Comparison of ENCODE assay signal across 15 mouse cellular contexts in the genomic region with DNA sequence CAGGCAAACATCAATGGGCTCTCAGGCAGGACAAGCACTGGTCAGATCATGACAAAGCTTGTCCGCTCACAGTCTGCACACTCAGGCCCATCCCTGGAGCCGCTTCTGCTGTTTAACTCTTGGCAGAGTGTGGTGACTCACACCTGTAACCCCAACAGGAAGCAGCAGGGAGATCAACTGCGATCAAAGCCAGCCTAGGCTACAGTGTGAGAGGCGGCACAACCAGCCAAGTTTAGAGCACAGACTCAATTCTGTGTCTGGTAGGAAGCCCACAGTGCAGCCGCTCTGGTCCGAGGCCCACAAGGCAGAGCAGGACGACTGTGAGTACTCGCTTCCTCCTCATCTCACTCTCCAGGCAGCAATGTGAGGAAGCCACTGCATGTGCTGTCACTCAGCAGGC.
DNase-seq lines count a peak whose midpoint lies in the region; ATAC-seq and TF ChIP-seq lines count a peak whose summit lies in the region.
"Had no signal": no experiment of that assay in that cellular context is flagged by ENCODE, and none has a peak within 500 bp of the region (broad histone marks: within the 10 kb centered on the region; RNA-seq: fewer than 3 reads in every experiment).

No protein-coding gene starts in this region.

- no peak for DNase-seq in heart, postnatal 0 days (ENCODE audit: low spot score)
- DNase-seq in CD4-positive, CD25-positive, alpha-beta regulatory T cell, adult 2 months (ENCODE audit: low read depth, low spot score): peak; percentile 76
- DNase-seq in brain, adult 2 months (ENCODE audit: low read depth, low spot score): peak; percentile 69
- no peak for DNase-seq in stomach, postnatal 0 days (ENCODE audit: low spot score)
- DNase-seq in kidney, postnatal 14 days: no peak
- DNase-seq: gastrocnemius, postnatal 14 days; heart, postnatal 4 days; kidney, adult 9 months; liver, embryonic 13.5 days; lung, postnatal 36 days had no signal

- H3K9me3 ChIP-seq in heart, postnatal 0 days (replicated peaks; ENCODE audit: control insufficient read depth, low read length): no peaks in the 10 kb centered on the region
- H3K9me3 ChIP-seq in heart, embryonic 11.5 days (replicated peaks; ENCODE audit: control insufficient read depth, low read length): no peaks in the 10 kb centered on the region
- no peaks in the 10 kb centered on the region for H3K9me3 ChIP-seq in stomach, postnatal 0 days (ENCODE audit: control insufficient read depth, low read length)
- no peaks in the 10 kb centered on the region for H3K9me3 ChIP-seq in midbrain, embryonic 13.5 days
- H3K9me3 ChIP-seq: embryonic facial prominence, embryonic 10.5 days; forebrain, embryonic 13.5 days; liver, embryonic 13.5 days had no signal

- H3K9ac ChIP-seq in heart, postnatal 0 days (replicated peaks; ENCODE audit: low read depth, low read length): no peak overlapping the region
- H3K9ac ChIP-seq in heart, embryonic 11.5 days (ENCODE audit: low read depth, low read length): no peak overlapping the region
- no peak overlapping the region for H3K9ac ChIP-seq in stomach, postnatal 0 days (ENCODE audit: low read length)
- H3K9ac ChIP-seq in midbrain, embryonic 13.5 days (replicated peaks): no peak overlapping the region
- H3K9ac ChIP-seq: forebrain, embryonic 13.5 days; liver, embryonic 13.5 days had no signal

- 67% methylated on average over 8 of the region's 8 CpGs for WGBS in heart, postnatal 0 days
- 62% methylated on average over 8 of the region's 8 CpGs for WGBS in heart, embryonic 11.5 days (ENCODE audit: insufficient replicate concordance)
- WGBS in stomach, postnatal 0 days: 73% methylated on average over 8 of the region's 8 CpGs
- 91% methylated on average over 8 of the region's 8 CpGs for WGBS in midbrain, embryonic 13.5 days

- no peak for TF ChIP-seq EP300 in heart, postnatal 0 days (IDR thresholded peaks at IDR 0.05; ENCODE audit: low read depth)
- no peak for TF ChIP-seq EP300 in stomach, postnatal 0 days (optimal IDR thresholded peaks at IDR 0.05)

- no peaks in the 10 kb centered on the region; the same call in 1 of the 2 replicates for H3K4me1 ChIP-seq in heart, postnatal 0 days (ENCODE audit: control insufficient read depth, insufficient read depth)
- H3K4me1 ChIP-seq in heart, embryonic 11.5 days (ENCODE audit: control insufficient read depth, insufficient read depth, low read length): peaks cover 20% of the 10 kb centered on the region
- no peaks in the 10 kb centered on the region for H3K4me1 ChIP-seq in stomach, postnatal 0 days (replicated peaks; ENCODE audit: control insufficient read depth, insufficient read depth)
- no peaks in the 10 kb centered on the region for H3K4me1 ChIP-seq in midbrain, embryonic 13.5 days (replicated peaks)
- H3K4me1 ChIP-seq: embryonic facial prominence, embryonic 10.5 days; forebrain, embryonic 13.5 days had no signal

- H3K4me2 ChIP-seq in heart, postnatal 0 days (ENCODE audit: low read depth, low read length): no peak overlapping the region
- H3K4me2 ChIP-seq in heart, embryonic 11.5 days: no peak overlapping the region
- H3K4me2 ChIP-seq in stomach, postnatal 0 days (replicated peaks; ENCODE audit: low read depth): no peak overlapping the region
- no peak overlapping the region for H3K4me2 ChIP-seq in midbrain, embryonic 13.5 days (replicated peaks)
- H3K4me2 ChIP-seq: forebrain, embryonic 13.5 days; liver, embryonic 13.5 days had no signal

- peaks cover 81% of the 10 kb centered on the region for H3K36me3 ChIP-seq in heart, postnatal 0 days (replicated peaks; ENCODE audit: control insufficient read depth, insufficient read depth, low read length)
- peaks cover 20% of the 10 kb centered on the region; the same call in 1 of the 2 replicates for H3K36me3 ChIP-seq in heart, embryonic 11.5 days (ENCODE audit: control insufficient read depth, insufficient read depth, low read length)
- peaks cover 29% of the 10 kb centered on the region for H3K36me3 ChIP-seq in stomach, postnatal 0 days (ENCODE audit: control insufficient read depth, insufficient read depth, low read length)
- H3K36me3 ChIP-seq in midbrain, embryonic 13.5 days: peaks cover 96% of the 10 kb centered on the region

- H3K27me3 ChIP-seq in heart, postnatal 0 days (ENCODE audit: control insufficient read depth, insufficient read depth, low read length): no peaks in the 10 kb centered on the region
- no peaks in the 10 kb centered on the region for H3K27me3 ChIP-seq in heart, embryonic 11.5 days (ENCODE audit: control insufficient read depth, insufficient read depth, low read length)
- no peaks in the 10 kb centered on the region for H3K27me3 ChIP-seq in stomach, postnatal 0 days (ENCODE audit: control insufficient read depth, insufficient read depth, low read length)
- no peaks in the 10 kb centered on the region for H3K27me3 ChIP-seq in midbrain, embryonic 13.5 days
- H3K27me3 ChIP-seq: forebrain, embryonic 13.5 days; liver, embryonic 13.5 days had no signal

- peak overlapping the region; percentile 26; the same call in 1 of the 2 replicates for H3K27ac ChIP-seq in heart, postnatal 0 days (ENCODE audit: low read depth)
- no peak overlapping the region for H3K27ac ChIP-seq in heart, embryonic 11.5 days (ENCODE audit: low read depth, low read length)
- no peak overlapping the region for H3K27ac ChIP-seq in stomach, postnatal 0 days (replicated peaks)
- no peak overlapping the region for H3K27ac ChIP-seq in midbrain, embryonic 13.5 days
- H3K27ac ChIP-seq: embryonic facial prominence, embryonic 10.5 days; forebrain, embryonic 13.5 days had no signal

- TF ChIP-seq CTCF in heart, postnatal 0 days (IDR thresholded peaks at IDR 0.05; ENCODE audit: low read depth): no peak
- TF ChIP-seq CTCF in stomach, postnatal 0 days (IDR thresholded peaks at IDR 0.05; ENCODE audit: low read depth): no peak

- ATAC-seq in heart, postnatal 0 days (ENCODE audit: insufficient read depth, low read depth): no peak
- ATAC-seq in heart, embryonic 11.5 days (replicated peaks; ENCODE audit: insufficient number of reproducible peaks, low FRiP score, low TSS enrichment): no peak
- ATAC-seq in stomach, postnatal 0 days (ENCODE audit: low FRiP score, low TSS enrichment): peak; percentile 61; the same call in 1 of the 2 replicates
- ATAC-seq in midbrain, embryonic 13.5 days: no peak
- no peak for ATAC-seq in erythroid progenitor cell, adult 5-6 weeks (replicated peaks; ENCODE audit: low FRiP score, poor library complexity, severe bottlenecking)
- ATAC-seq: forebrain, embryonic 13.5 days had no signal

- no peak overlapping the region for H3K4me3 ChIP-seq in heart, postnatal 0 days (ENCODE audit: low read depth, low read length)
- no peak overlapping the region for H3K4me3 ChIP-seq in heart, embryonic 11.5 days (ENCODE audit: low read depth, low read length)
- H3K4me3 ChIP-seq in stomach, postnatal 0 days (ENCODE audit: low read depth, low read length): no peak overlapping the region
- no peak overlapping the region for H3K4me3 ChIP-seq in midbrain, embryonic 13.5 days (replicated peaks)
- H3K4me3 ChIP-seq: embryonic facial prominence, embryonic 10.5 days; forebrain, embryonic 13.5 days; liver, embryonic 13.5 days had no signal

Comparison
In these comparisons a context has a peak if more than half of its experiments do, and no peak if none do; other contexts are left out.
1. DNase-seq: peak in CD4-positive, CD25-positive, alpha-beta regulatory T cell, adult 2 months (single experiment) and brain, adult 2 months (single experiment); none in heart, postnatal 0 days (single experiment), stomach, postnatal 0 days (single experiment) and kidney, postnatal 14 days (single experiment).